Mouse (Mus musculus) erythroblast, embryonic 14.5 days (primary cell): ENCODE data around the gene Kpna7.

Experiments used
- GATA1 ChIP-seq: IDR thresholded peaks from 2 replicates; pipeline ENCODE4 v1.6.1; 2012; ENCODE audit warnings: low read length, inconsistent platforms, mixed read lengths
- TAL1 ChIP-seq: IDR thresholded peaks from 3 replicates; pipeline ENCODE4 v1.6.1; 2012; ENCODE audit warnings: low read length, inconsistent platforms, mixed read lengths

DNA sequence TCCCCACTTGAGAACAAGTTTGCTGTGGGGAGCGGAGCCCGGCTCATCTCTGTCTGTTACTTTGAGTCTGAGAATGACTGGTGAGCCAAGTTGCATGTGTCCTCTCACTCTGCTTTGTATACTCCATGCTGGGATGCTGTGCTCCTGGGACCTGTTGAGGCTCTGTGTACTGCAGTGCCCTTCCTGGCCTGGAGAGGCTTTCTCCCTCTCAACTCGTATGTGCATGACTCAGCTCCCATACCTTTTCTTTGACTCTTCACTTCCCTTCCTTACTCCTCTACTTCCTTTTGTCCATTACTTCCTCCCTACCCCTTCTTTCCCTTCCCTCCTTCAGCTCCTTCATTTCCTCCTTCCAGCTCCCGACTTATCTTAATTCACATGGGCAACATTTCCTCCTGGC is 12.4 kb upstream of the Kpna7 start:
- no peak for TF ChIP-seq GATA1
- no peak for TF ChIP-seq TAL1
